Mouse (Mus musculus) lung, postnatal 0 days (tissue): ENCODE data around the gene Greb1.

Experiments
- CTCF ChIP-seq: IDR thresholded peaks from 2 replicates; pipeline ENCODE4 v1.5.1; 2016; ENCODE audit warnings: antibody characterized with exemption, mild to moderate bottlenecking
- EP300 ChIP-seq: IDR thresholded peaks from 2 replicates; pipeline ENCODE4 v1.6.1; 2016; ENCODE audit warnings: antibody characterized with exemption, mild to moderate bottlenecking, control low read depth

- no peak for TF ChIP-seq CTCF
- TF ChIP-seq EP300 = no peak
Observed at GRCm38 (mm10) chr12:16646780-16647409, 153.8 kb downstream of the Greb1 start.
